Mouse (Mus musculus) liver, postnatal 0 days (tissue): ENCODE results near the gene Mylk. TPM values are rescaled to one million over a fixed set of nuclear protein-coding genes. Genes with fewer than 3 reads are reported as not detected.

Experiments used
- ATAC-seq: fragments of 200-750 bp; cut with Nextera tagmentation; 2 replicates; pipeline ENCODE4 v1.8.0; 2017; ENCODE audit warnings: mild to moderate bottlenecking, moderate library complexity
- DNase-seq: peaks from one replicate; pipeline ENCODE4 v3.0.0-alpha.2; 2016
- H3K27ac ChIP-seq: fragments of 300-500 bp; sonication (generic); 2 replicates; pipeline ENCODE4 v1.5.1; 2014; ENCODE audit warnings: antibody characterized with exemption, moderate library complexity, mild to moderate bottlenecking, low read depth
- H3K27me3 ChIP-seq: fragments of 300-500 bp; sonication (generic); 2 replicates; pipeline ENCODE4 v1.6.1; 2014; ENCODE audit warnings: low read length, control low read depth, mixed read lengths; ENCODE audit not compliant: insufficient read depth
- H3K36me3 ChIP-seq: fragments of 300-500 bp; sonication (generic); replicated peaks from 2 replicates; pipeline ENCODE4 v1.6.1; 2014; ENCODE audit warnings: mild to moderate bottlenecking, control low read depth, low read length, moderate library complexity, mixed read lengths; ENCODE audit not compliant: insufficient read depth
- H3K4me1 ChIP-seq: fragments of 300-500 bp; sonication (generic); 2 replicates; pipeline ENCODE4 v1.6.1; 2014; ENCODE audit warnings: antibody characterized with exemption, mild to moderate bottlenecking, control low read depth; ENCODE audit not compliant: insufficient read depth
- H3K4me2 ChIP-seq: fragments of 300-500 bp; sonication (generic); 2 replicates; pipeline ENCODE4 v1.6.1; 2014; ENCODE audit warnings: low read depth, mild to moderate bottlenecking, low read length, moderate library complexity, mixed read lengths
- H3K4me3 ChIP-seq: fragments of 300-500 bp; sonication (generic); 2 replicates; pipeline ENCODE4 v1.5.1; 2014; ENCODE audit warnings: low read depth, low read length
- H3K9ac ChIP-seq: fragments of 300-500 bp; sonication (generic); replicated peaks from 2 replicates; pipeline ENCODE4 v1.6.1; 2014; ENCODE audit warnings: mild to moderate bottlenecking, moderate library complexity
- H3K9me3 ChIP-seq: fragments of 300-500 bp; sonication (generic); 2 replicates; pipeline ENCODE4 v1.6.1; 2016; ENCODE audit warnings: mild to moderate bottlenecking, control low read depth, low read length, mixed read lengths
- CTCF ChIP-seq: sonication (generic); IDR thresholded peaks from 2 replicates; pipeline ENCODE4 v1.5.1; 2016; ENCODE audit warnings: antibody characterized with exemption, low read depth
- EP300 ChIP-seq: IDR thresholded peaks from 2 replicates; pipeline ENCODE4 v1.6.1; 2016; ENCODE audit warnings: antibody characterized with exemption, low read depth, mild to moderate bottlenecking
- WGBS: fragments of 180-500 bp; shearing (Covaris S2); extraction: QIAGEN DNeasy Blood & Tissue Kit; methylation state at CpG from one replicate; pipeline ENCODE4 v1.1.7; 2014; ENCODE audit not compliant: insufficient replicate concordance; 5-methylcytosine and 5-hydroxymethylcytosine counted together
- polyA plus RNA-seq: library from polyadenylated mRNA; unstranded; fragments of >200 nt; fragmentation: Nextera tagmentation; extraction: Ambion mirVana; gene quantifications from 2 replicates; pipeline ENCODE4 v1.2.1, GENCODE M21; 2015

Gene Mylk
- polyA plus RNA-seq, 1 experiment from 2014 or later, result 4.9 TPM

DNA sequence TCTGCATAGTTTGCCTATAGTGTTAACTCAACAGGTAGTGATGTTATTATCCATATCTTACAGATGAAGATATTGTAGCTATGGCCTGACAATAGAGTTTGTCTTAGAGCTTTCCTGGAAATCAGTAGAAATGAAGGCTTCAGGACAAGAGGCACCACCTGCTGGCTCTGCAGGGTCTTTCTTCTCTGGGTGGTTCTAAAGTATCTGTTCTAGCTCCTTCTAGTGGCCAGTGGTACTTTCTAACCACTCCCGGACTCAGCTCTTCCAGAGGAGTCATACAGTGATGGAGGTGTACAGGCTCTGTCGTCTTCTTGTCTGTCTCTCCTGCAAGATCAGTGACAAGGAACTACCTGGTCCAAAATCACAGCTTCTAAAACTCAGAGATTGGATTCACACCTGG lies 230.5 kb downstream of the Mylk start:
- Histone ChIP-seq H3K9ac (no peak overlapping the region), H3K4me1 (peaks cover under 1% of the 10 kb centered on the region; the same call in 1 of the 2 replicates), H3K27ac (no peak overlapping the region), H3K4me3 (no peak overlapping the region), H3K4me2 (no peak overlapping the region), H3K27me3 (no peaks in the 10 kb centered on the region), H3K36me3 (peaks cover 10% of the 10 kb centered on the region; the same call in 1 of the 2 replicates), H3K9me3 (no peaks in the 10 kb centered on the region)
- TF ChIP-seq CTCF (peak; percentile 46), EP300 (no peak)
- ATAC-seq (no peak), DNase-seq (no peak)
- WGBS, result 33% methylated on average over 2 of the region's 2 CpGs

GRCm38 (mm10) chr16:34976630-34977029 lies 231.6 kb downstream of the Mylk start:
- Histone ChIP-seq H3K9ac (no peak overlapping the region), H3K9me3 (no peaks in the 10 kb centered on the region), H3K4me2 (no peak overlapping the region), H3K27me3 (no peaks in the 10 kb centered on the region), H3K36me3 (peaks cover 6% of the 10 kb centered on the region; the same call in 1 of the 2 replicates), H3K27ac (no peak overlapping the region), H3K4me1 (peaks cover 5% of the 10 kb centered on the region), H3K4me3 (no peak overlapping the region)
- no peak for ATAC-seq
- peak; percentile 46 for DNase-seq
- TF ChIP-seq EP300 (no peak), CTCF (peak; percentile 65)
- 80% methylated on average over 13 of the region's 13 CpGs for WGBS

GRCm38 (mm10) chr16:34978018-34978417 lies 233.0 kb downstream of the Mylk start:
- H3K9me3 ChIP-seq, result no peaks in the 10 kb centered on the region
- H3K36me3 ChIP-seq, result peaks cover 6% of the 10 kb centered on the region; the same call in 1 of the 2 replicates
- H3K27me3 ChIP-seq, result no peaks in the 10 kb centered on the region
- 85% methylated on average over 7 of the region's 7 CpGs for WGBS
- TF ChIP-seq EP300 (no peak), CTCF (no peak)
- peaks cover 5% of the 10 kb centered on the region for H3K4me1 ChIP-seq
- no peak overlapping the region for H3K9ac ChIP-seq
- no peak overlapping the region for H3K27ac ChIP-seq
- H3K4me3 ChIP-seq, result no peak overlapping the region
- DNase-seq (no peak), ATAC-seq (no peak)
- H3K4me2 ChIP-seq, result no peak overlapping the region

- no peaks in the 10 kb centered on the region for H3K9me3 ChIP-seq
- H3K4me1 ChIP-seq, result peaks cover 5% of the 10 kb centered on the region
- no peak for TF ChIP-seq CTCF
- TF ChIP-seq EP300, result no peak
- H3K4me2 ChIP-seq, result no peak overlapping the region
- peak overlapping the region; percentile 29; the same call in 1 of the 2 replicates for H3K27ac ChIP-seq
- no peak overlapping the region for H3K4me3 ChIP-seq
- H3K9ac ChIP-seq, result no peak overlapping the region
- peak; percentile 82 for ATAC-seq
- peaks cover 6% of the 10 kb centered on the region; the same call in 1 of the 2 replicates for H3K36me3 ChIP-seq
- 69% methylated on average over 7 of the region's 7 CpGs for WGBS
- peak; percentile 46 for DNase-seq
- H3K27me3 ChIP-seq, result no peaks in the 10 kb centered on the region
Observed at GRCm38 (mm10) chr16:34981009-34981408, 236.0 kb downstream of the Mylk start.

- Histone ChIP-seq H3K27ac (no peak overlapping the region), H3K9me3 (no peaks in the 10 kb centered on the region), H3K4me1 (peaks cover 5% of the 10 kb centered on the region), H3K4me3 (no peak overlapping the region), H3K4me2 (no peak overlapping the region), H3K27me3 (no peaks in the 10 kb centered on the region), H3K36me3 (peaks cover 12% of the 10 kb centered on the region; the same call in 1 of the 2 replicates), H3K9ac (no peak overlapping the region)
- 62% methylated on average over 11 of the region's 11 CpGs for WGBS
- no peak for TF ChIP-seq CTCF
- ATAC-seq (no peak), DNase-seq (no peak)
Observed at GRCm38 (mm10) chr16:34984203-34985030, 239.4 kb downstream of the Mylk start.

DNA sequence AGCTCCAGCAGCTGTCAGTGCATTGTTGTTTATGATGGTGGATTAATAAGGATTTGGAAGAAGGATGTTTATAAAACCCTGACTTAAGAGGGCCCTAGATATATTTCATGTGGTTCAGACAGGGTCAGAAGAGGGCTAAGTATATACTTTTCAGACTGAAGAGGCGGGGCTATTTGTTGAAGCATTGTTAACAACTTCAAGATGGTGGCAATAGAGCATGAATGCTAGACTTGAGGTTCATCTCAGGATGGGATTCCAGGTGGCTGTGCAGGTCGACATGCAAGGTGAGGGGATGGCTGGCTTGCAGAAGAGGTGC lies 240.0 kb downstream of the Mylk start:
- Histone ChIP-seq H3K4me3 (no peak overlapping the region), H3K9me3 (no peaks in the 10 kb centered on the region), H3K4me1 (peaks cover 5% of the 10 kb centered on the region), H3K27ac (no peak overlapping the region), H3K9ac (no peak overlapping the region), H3K27me3 (no peaks in the 10 kb centered on the region), H3K4me2 (no peak overlapping the region), H3K36me3 (0 out of 2 replicates have a peak, but pooled peaks cover 11% of the 10 kb centered on the region)
- ATAC-seq, result no peak
- 71% methylated on average over 2 of the region's 2 CpGs for WGBS
- no peak for DNase-seq
- no peak for TF ChIP-seq EP300
- TF ChIP-seq CTCF, result no peak
